ENCODE assay signal across 7 mouse cellular contexts in the genomic region with DNA sequence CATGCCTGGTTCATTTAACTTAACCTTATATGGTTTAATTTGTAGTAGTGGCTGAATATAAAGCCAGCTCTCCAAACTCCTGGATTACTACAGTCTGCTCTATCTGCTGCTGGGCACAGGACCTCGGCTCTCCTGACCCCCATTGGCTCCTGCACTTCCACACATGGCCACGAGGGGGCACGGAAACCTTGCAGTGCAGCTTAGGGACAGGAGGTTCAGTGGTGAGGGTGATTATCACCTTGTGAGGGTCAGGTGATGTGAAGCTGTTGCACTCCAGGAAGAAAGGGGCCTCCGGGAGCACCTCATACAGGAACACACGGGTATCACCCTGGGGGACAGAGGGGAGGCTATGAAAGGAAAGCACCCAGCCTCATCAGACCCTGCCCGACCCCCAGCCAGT. TPM values are rescaled to one million over a fixed set of nuclear protein-coding genes. Genes with fewer than 3 reads are reported as not detected.
DNase-seq lines count a peak whose midpoint lies in the region; ATAC-seq and TF ChIP-seq lines count a peak whose summit lies in the region.

No protein-coding gene starts in this region.

- H3K9me3 ChIP-seq in forebrain, embryonic 14.5 days (replicated peaks; ENCODE audit: control insufficient read depth, low read length), result no peaks in the 10 kb centered on the region
- no peaks in the 10 kb centered on the region for H3K9me3 ChIP-seq in hindbrain, embryonic 13.5 days

- WGBS in forebrain, embryonic 14.5 days, result 20% methylated on average over 6 of the region's 6 CpGs
- WGBS in hindbrain, embryonic 13.5 days, result 26% methylated on average over 6 of the region's 6 CpGs
- 16% methylated on average over 6 of the region's 6 CpGs for WGBS in small intestine, adult 2 months

- no peak for TF ChIP-seq POLR2A in small intestine, adult 2 months (IDR thresholded peaks at IDR 0.05; ENCODE audit: low read depth, low read length)

- no peaks in the 10 kb centered on the region for H3K4me1 ChIP-seq in forebrain, embryonic 14.5 days (ENCODE audit: control insufficient read depth, insufficient read depth, low read length)
- peaks cover 5% of the 10 kb centered on the region; the same call in 1 of the 2 replicates for H3K4me1 ChIP-seq in hindbrain, embryonic 13.5 days (replicated peaks)
- H3K4me1 ChIP-seq in small intestine, adult 2 months (ENCODE audit: control insufficient read depth, insufficient read depth, insufficient read length, low read length), result no peaks in the 10 kb centered on the region

- H3K9ac ChIP-seq in forebrain, embryonic 14.5 days (ENCODE audit: low read length), result no peak overlapping the region
- peak overlapping the region; percentile 4; the same call in 1 of the 2 replicates for H3K9ac ChIP-seq in hindbrain, embryonic 13.5 days

- H3K36me3 ChIP-seq in forebrain, embryonic 14.5 days (ENCODE audit: control insufficient read depth, insufficient read depth, low read length), result peaks cover 10% of the 10 kb centered on the region
- peaks cover 71% of the 10 kb centered on the region for H3K36me3 ChIP-seq in hindbrain, embryonic 13.5 days
- peaks cover 55% of the 10 kb centered on the region for H3K36me3 ChIP-seq in small intestine, adult 2 months (ENCODE audit: control insufficient read depth, insufficient read depth, low read length)

- H3K4me2 ChIP-seq in forebrain, embryonic 14.5 days (ENCODE audit: low read length), result no peak overlapping the region
- H3K4me2 ChIP-seq in hindbrain, embryonic 13.5 days, result no peak overlapping the region

- H3K4me3 ChIP-seq in forebrain, embryonic 14.5 days (ENCODE audit: low read depth, low read length), result no peak overlapping the region
- H3K4me3 ChIP-seq in hindbrain, embryonic 13.5 days, result no peak overlapping the region
- no peak overlapping the region for H3K4me3 ChIP-seq in small intestine, adult 2 months (ENCODE audit: low read depth, low read length)

- no peaks in the 10 kb centered on the region for H3K27me3 ChIP-seq in forebrain, embryonic 14.5 days (replicated peaks; ENCODE audit: control insufficient read depth, insufficient read depth, low read length)
- H3K27me3 ChIP-seq in hindbrain, embryonic 13.5 days, result no peaks in the 10 kb centered on the region
- no peaks in the 10 kb centered on the region for H3K27me3 ChIP-seq in small intestine, adult 2 months (ENCODE audit: control insufficient read depth, insufficient read depth, low read length)

- peak; percentile 57; the same call in 1 of the 2 replicates for ATAC-seq in forebrain, embryonic 14.5 days
- no peak; the same call in 1 of the 2 replicates for ATAC-seq in hindbrain, embryonic 13.5 days (ENCODE audit: low FRiP score)
- ATAC-seq in megakaryocyte progenitor cell, adult 5-6 weeks (replicated peaks; ENCODE audit: poor library complexity), result peak; percentile 93

- H3K27ac ChIP-seq in forebrain, embryonic 14.5 days (ENCODE audit: low read depth, low read length), result no peak overlapping the region
- no peak overlapping the region; the same call in 1 of the 2 replicates for H3K27ac ChIP-seq in hindbrain, embryonic 13.5 days
- no peak overlapping the region for H3K27ac ChIP-seq in small intestine, adult 2 months (ENCODE audit: insufficient read depth, low read depth, low read length)

- peak; percentile 79 for DNase-seq in MN1 (ENCODE audit: low spot score)
- DNase-seq in c-Kit-positive CD71-positive TER-119-negative erythroid progenitor cells, embryonic 14.5 days (ENCODE audit: low read depth), result peak; percentile 66
- DNase-seq in forebrain, embryonic 14.5 days (ENCODE audit: low spot score), result peak; percentile 68
- DNase-seq in layer of hippocampus, postnatal 25 days (ENCODE audit: extremely low spot score in 1 of 2, low spot score in 1 of 2), result peak; percentile 61 to 88

- peak; percentile 94; the same call in 1 of the 2 replicates for TF ChIP-seq CTCF in small intestine, adult 2 months (IDR thresholded peaks at IDR 0.05; ENCODE audit: extremely low read depth, insufficient read length, insufficient replicate concordance, low read depth, low read length)

RNA-seq across cellular contexts. Expression of a gene that starts 5.2 kb away (rescaled TPM):
- 160 and 192 TPM in 2 replicates for polyA plus RNA-seq in forebrain, embryonic 14.5 days (2014; fragmentation: Nextera tagmentation; extraction: Ambion mirVana)
- polyA plus RNA-seq in hindbrain, embryonic 13.5 days (2015; fragmentation: Nextera tagmentation; extraction: Ambion mirVana), result 169 and 188 TPM in 2 replicates
- 10 to 100 TPM; 76.3 to 82.6 TPM for total RNA-seq in layer of hippocampus, postnatal 25 days (2021)
- total RNA-seq in megakaryocyte progenitor cell, adult 5-6 weeks (2015), result 74.0 and 86.1 TPM in 2 replicates
- 19.1 and 35.2 TPM in 2 replicates for total RNA-seq in megakaryocyte progenitor cell, adult 5-6 weeks (2017)
- polyA plus RNA-seq in small intestine, adult 2 months (2012; rRNA removed), result 6.0 and 8.7 TPM in 2 replicates

RNA-seq across cellular contexts. Expression of a gene that starts 9.8 kb away (rescaled TPM):
- polyA plus RNA-seq in forebrain, embryonic 14.5 days (2014; fragmentation: Nextera tagmentation; extraction: Ambion mirVana), result 2.1 and 2.8 TPM in 2 replicates
- polyA plus RNA-seq in hindbrain, embryonic 13.5 days (2015; fragmentation: Nextera tagmentation; extraction: Ambion mirVana), result 6.3 and 7.3 TPM in 2 replicates
- 1 to 10 TPM; 6.0 TPM for total RNA-seq in layer of hippocampus, postnatal 25 days (2021)
- total RNA-seq in megakaryocyte progenitor cell, adult 5-6 weeks (2015), result 0.07 and 0.49 TPM in 2 replicates
- total RNA-seq in megakaryocyte progenitor cell, adult 5-6 weeks (2017), result 0.17 and 0.34 TPM in 2 replicates
- polyA plus RNA-seq in small intestine, adult 2 months (2012; rRNA removed), result 6.5 and 7.8 TPM in 2 replicates

RNA-seq across cellular contexts. Expression of a gene that starts 9.8 kb away (rescaled TPM):
- polyA plus RNA-seq in forebrain, embryonic 14.5 days (2014; fragmentation: Nextera tagmentation; extraction: Ambion mirVana), result 39.7 and 47.4 TPM in 2 replicates
- 52.7 and 54.8 TPM in 2 replicates for polyA plus RNA-seq in hindbrain, embryonic 13.5 days (2015; fragmentation: Nextera tagmentation; extraction: Ambion mirVana)
- total RNA-seq in layer of hippocampus, postnatal 25 days (2021), result 10 to 100 TPM; 62.5 to 71.8 TPM
- total RNA-seq in megakaryocyte progenitor cell, adult 5-6 weeks (2015), result 24.6 and 26.3 TPM in 2 replicates
- 59.5 and 71.1 TPM in 2 replicates for total RNA-seq in megakaryocyte progenitor cell, adult 5-6 weeks (2017)
- polyA plus RNA-seq in small intestine, adult 2 months (2012; rRNA removed), result 10.2 and 13.7 TPM in 2 replicates

RNA-seq across cellular contexts. Expression of a gene that starts 35.4 kb away (rescaled TPM):
- 9.0 and 10.0 TPM in 2 replicates for polyA plus RNA-seq in forebrain, embryonic 14.5 days (2014; fragmentation: Nextera tagmentation; extraction: Ambion mirVana)
- 21.8 and 22.5 TPM in 2 replicates for polyA plus RNA-seq in hindbrain, embryonic 13.5 days (2015; fragmentation: Nextera tagmentation; extraction: Ambion mirVana)
- total RNA-seq in layer of hippocampus, postnatal 25 days (2021), result 10 to 100 TPM; 15.4 to 16.2 TPM
- 1.1 and 1.5 TPM in 2 replicates for total RNA-seq in megakaryocyte progenitor cell, adult 5-6 weeks (2015)
- total RNA-seq in megakaryocyte progenitor cell, adult 5-6 weeks (2017), result 0.64 and 1.1 TPM in 2 replicates
- 8.6 and 10.1 TPM in 2 replicates for polyA plus RNA-seq in small intestine, adult 2 months (2012; rRNA removed)

RNA-seq across cellular contexts. Expression of a gene that starts 49.6 kb away (rescaled TPM):
- 9.2 and 18.3 TPM in 2 replicates for polyA plus RNA-seq in forebrain, embryonic 14.5 days (2014; fragmentation: Nextera tagmentation; extraction: Ambion mirVana)
- polyA plus RNA-seq in hindbrain, embryonic 13.5 days (2015; fragmentation: Nextera tagmentation; extraction: Ambion mirVana), result 29.1 and 30.7 TPM in 2 replicates
- total RNA-seq in layer of hippocampus, postnatal 25 days (2021), result 10 to 100 TPM; 78.6 to 96.5 TPM
- 62.1 and 67.0 TPM in 2 replicates for total RNA-seq in megakaryocyte progenitor cell, adult 5-6 weeks (2015)
- total RNA-seq in megakaryocyte progenitor cell, adult 5-6 weeks (2017), result 34.1 and 40.2 TPM in 2 replicates
- polyA plus RNA-seq in small intestine, adult 2 months (2012; rRNA removed), result 45.6 and 86.6 TPM in 2 replicates

Comparison
In these comparisons a context has a peak if more than half of its experiments do, and no peak if none do; other contexts are left out.
1. RNA of a gene that starts 5.2 kb away (polyA plus RNA-seq): 160 to 192 TPM in forebrain, embryonic 14.5 days and 169 to 188 TPM in hindbrain, embryonic 13.5 days; 6.0 to 8.7 TPM in small intestine, adult 2 months; every median in the first group is over 10 times any median in the second.
2. Peak in every context shown above with its lines, with median percentiles within 50 percentile points of each other: DNase-seq.